Mouse (Mus musculus) bone marrow, adult 2 months (tissue): Measurements from ENCODE around the gene Rwdd3.

Experiments
- CTCF ChIP-seq: fragments of 200-500 bp; IDR thresholded peaks from 2 replicates; pipeline ENCODE4 v1.5.1; 2011; ENCODE audit warnings: low read length, control low read depth; ENCODE audit not compliant: control insufficient read depth, insufficient read depth
- POLR2A ChIP-seq: fragments of 200-500 bp; IDR thresholded peaks from 2 replicates; pipeline ENCODE4 v1.6.1; 2011; ENCODE audit warnings: low read depth, mild to moderate bottlenecking, control low read depth, low read length, borderline replicate concordance; ENCODE audit not compliant: control insufficient read depth

DNA sequence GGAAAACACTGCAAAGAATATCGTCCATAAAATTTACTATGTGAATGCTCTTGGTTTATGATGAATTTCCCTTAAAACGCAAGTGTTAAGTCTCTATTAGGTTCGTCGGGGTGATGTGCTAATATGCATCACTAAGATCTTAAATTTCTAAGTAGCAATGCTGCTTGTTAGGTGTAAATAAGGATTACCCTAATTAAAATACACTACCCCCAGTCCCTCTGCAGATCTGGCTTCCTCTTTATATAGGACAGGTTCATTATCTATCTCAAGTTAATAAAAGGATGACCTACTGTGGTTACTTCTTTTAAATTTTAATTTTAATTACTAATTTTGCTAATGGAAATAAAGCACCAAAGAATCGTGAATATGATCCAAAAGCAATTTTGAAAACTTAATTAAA lies 50.4 kb downstream of the Rwdd3 start:
- TF ChIP-seq CTCF (no peak), POLR2A (no peak)
